Mouse (Mus musculus) kidney, adult 18-20 months (tissue): ENCODE results near the gene Klk1b26.
"Not testable (repeated sequence)": the region's sequence is repeated elsewhere in the genome, so short reads cannot be mapped to it uniquely, and the experiment has no call there.

ENCODE experiments used
- DNase-seq: peaks from one replicate; pipeline ENCODE4 v3.0.0; 2021

The Klk1b26 gene

DNA sequence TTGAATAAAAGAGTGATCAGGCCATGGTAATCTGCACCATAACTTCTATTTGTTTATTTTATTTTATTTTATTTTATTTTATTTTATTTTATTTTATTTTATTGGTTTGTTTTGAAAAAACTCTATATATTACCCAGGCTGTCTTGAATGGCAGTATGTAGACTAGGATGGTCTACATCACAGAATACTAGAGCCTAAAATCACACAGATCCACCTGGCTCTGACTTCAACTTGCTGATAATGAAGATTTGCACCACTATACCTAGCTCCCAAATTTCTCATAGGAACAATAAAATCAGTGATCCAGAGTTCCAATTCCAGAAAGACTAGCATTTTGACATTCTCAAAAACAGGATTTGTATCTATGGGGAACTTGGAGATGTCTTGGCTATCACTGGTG is at the start of gene Klk1b26:
Gene Klk1b26 (plus strand): TSS at position 301 of the 400 bp plus-strand sequence.
- DNase-seq: not testable (repeated sequence)

DNA sequence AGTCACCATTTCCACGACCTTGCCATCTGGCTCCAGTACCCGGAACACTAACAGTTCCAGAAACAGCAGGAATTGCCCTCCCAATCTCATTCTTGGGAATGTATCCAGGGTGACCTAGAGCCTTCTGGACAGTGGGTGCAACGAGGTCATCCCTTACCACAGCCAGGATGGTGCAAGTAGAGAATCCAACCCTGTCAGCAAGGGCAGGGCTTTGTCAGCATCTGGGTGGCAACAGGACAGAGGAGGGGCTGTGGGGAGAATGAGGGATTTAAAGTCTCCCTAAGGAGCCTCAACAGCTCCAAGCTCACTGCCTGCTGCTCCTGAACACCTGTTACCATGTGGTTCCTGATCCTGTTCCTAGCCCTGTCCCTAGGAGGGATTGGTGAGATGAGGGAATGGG is 45.5 kb upstream of the Klk1b26 start, which contains the start of gene Klk1b1:
Gene Klk1b1 (plus strand): TSS at position 301 of the 400 bp plus-strand sequence.
- DNase-seq: no peak

DNA sequence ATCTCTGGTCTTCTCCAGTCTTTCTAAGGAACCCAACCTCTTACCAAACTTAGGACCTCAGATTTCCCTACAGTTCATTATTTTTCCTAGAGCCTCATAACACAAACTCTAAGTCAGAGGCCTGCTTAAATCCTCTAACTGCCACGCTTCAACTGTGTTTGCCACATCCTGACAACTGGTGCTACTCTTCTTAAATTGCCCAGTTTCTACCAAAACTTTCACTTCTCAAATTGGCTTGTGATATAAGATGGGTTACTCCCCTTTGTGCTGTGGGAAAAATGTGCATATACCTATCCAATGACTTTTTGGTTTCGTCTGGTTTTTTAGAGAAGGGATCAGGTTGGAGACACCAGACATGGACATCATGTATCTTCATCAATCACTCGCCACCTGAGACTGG is 44.9 kb upstream of the Klk1b26 start:
- no peak for DNase-seq

DNA sequence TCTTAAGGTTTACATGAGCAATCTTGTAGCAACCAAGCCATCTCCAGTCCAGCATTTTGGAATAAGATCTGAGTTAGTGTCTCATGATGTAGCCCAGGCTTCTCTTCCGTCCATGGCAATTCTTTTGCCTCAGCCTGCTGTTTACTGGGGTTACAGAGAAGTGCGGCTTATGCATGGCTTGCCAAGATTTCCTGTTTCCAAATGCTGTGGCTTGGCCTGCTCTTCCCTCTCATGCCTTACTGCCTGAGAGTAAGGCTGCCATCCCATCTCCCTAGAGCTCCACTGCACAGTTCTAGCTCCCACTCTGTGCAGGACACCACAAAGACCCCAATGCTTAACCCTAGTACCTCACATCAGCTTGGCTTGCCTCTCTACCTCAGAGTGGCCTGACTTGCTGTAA is 44.4 kb upstream of the Klk1b26 start:
- DNase-seq: no peak

DNA sequence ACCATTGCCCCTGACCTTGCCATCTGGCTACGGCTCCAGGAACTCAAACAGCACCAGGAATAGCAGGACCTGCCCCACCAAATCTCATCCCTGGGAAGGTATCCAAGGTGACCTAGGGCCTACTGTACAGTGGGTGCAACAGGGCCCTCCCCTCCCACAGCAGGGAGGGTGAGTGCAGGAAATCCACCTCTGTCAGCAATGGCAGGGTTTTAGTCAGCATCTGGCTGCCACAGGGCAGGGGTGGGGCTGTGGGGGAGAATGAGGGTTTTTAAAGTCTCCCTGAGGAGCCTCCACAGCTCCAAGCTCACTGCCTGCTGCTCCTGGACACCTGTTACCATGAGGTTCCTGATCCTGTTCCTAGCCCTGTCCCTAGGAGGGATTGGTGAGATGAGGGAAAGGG is 36.2 kb upstream of the Klk1b26 start, which contains the start of gene Klk1b9:
Gene Klk1b9 (plus strand): TSS at position 301 of the 400 bp plus-strand sequence.
- DNase-seq: not testable (repeated sequence)

DNA sequence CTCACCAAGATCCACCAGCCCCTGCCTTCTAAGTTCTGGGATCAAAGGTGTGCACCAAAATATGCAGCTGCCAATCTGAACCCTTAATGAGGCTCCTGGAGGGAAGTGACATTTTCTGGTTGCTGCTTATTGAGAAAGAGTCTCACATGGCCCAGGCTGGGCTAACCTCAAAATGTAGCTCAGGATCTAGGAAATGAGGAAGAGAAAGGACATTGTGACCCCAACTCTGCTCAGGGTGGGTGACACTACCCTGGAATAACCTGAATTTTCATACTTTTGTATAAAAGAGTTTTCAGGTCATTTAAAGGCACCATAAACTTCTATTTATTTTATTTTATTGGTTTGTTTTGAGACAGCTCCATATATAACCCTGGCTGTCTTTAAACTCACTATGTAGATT is 26.3 kb upstream of the Klk1b26 start:
- no peak for DNase-seq

DNA sequence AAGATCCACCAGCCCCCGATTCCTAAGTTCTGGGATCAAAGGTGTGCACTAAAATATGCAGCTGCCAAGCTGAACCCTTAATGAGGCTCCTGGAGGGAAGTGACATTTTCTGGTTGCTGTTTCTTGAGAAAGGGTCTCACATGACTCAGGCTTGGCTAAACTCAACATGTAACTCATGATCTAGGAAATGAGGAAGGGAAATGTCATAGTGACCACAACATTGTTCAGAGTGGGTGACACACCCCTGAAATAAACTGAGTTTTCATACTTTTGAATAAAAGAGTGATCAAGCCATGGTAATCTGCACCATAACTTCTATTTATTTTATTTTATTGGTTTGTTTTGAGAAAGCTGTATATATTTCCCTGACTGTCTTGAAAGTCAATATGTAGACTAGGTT is 17.1 kb upstream of the Klk1b26 start:
- DNase-seq: not testable (repeated sequence)

DNA sequence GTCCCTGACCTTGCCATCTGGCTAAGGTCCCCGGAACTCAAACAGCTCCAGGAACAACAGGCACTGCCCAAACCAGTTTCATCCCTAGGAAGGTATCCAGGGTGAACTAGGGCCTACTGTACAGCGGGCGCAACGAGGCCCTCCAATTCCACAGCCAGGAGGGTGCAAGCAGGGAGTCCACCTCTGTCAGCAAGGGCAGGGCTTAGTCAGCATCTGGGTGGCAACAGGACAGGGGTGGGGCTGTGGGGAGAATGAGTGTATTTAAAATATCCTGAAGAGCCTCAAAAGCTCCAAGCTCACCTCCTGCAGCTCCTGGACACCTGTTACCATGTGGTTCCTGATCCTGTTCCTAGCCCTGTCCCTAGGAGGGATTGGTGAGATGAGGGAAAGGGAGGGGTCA is 16.4 kb upstream of the Klk1b26 start, which contains the start of gene Klk1b11:
Gene Klk1b11 (plus strand): TSS at position 301 of the 400 bp plus-strand sequence.
- not testable (repeated sequence) for DNase-seq

DNA sequence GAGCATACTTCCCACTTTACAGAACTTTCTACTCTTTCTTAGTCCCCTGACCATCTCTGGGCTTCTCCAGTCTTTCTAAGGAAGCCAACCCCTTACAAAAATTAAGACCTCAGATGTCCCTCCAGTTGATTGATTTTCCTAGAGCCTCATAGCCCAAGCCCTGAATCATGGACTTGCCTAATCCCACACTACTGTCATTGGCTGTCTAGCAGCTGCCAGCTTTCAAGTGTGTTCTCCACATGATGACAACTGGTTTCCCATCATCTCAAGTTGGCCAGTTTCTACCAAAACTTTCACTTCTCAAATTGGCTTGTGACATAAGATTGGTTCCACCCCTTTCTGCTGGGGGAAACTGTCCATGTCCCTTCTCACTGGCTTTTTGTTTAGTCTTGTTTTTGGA is 7.1 kb upstream of the Klk1b26 start:
- DNase-seq: no peak

DNA sequence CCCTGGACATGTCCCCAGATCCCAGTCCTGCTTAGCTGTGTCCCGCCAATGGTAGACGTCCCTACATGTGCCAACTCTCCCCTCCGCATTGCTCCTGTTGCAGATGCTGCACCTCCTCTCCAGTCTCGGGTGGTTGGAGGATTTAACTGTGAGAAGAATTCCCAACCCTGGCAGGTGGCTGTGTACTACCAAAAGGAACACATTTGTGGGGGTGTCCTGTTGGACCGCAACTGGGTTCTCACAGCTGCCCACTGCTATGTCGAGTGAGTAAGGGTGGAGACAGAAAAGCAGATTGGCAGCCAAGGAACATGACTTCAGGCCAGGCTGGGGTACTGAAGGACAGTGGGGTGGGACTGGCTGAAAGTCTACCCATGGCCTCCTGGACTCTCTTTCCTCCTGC is 2.7 kb downstream of the Klk1b26 start:
- DNase-seq: not testable (repeated sequence)

DNA sequence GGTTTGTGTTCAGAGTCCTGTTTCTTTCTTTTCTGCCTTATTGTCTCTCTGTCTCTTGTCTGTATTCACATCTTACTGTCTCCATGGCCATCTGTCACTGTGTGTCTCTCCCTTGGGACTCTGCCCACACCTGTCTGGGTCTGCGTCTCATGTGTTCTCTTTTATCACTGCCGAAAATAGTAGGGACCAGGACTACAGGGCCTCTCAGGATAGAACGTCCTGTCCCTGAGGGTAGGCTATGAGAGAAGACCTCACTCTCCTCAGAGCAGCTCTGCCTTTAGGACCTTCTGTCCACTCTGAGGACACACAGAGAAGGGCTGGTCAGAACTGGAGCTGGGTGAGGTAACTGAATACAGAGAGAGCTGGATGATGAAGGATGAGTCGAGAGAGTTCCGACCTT is 3.1 kb downstream of the Klk1b26 start:
- no peak for DNase-seq

DNA sequence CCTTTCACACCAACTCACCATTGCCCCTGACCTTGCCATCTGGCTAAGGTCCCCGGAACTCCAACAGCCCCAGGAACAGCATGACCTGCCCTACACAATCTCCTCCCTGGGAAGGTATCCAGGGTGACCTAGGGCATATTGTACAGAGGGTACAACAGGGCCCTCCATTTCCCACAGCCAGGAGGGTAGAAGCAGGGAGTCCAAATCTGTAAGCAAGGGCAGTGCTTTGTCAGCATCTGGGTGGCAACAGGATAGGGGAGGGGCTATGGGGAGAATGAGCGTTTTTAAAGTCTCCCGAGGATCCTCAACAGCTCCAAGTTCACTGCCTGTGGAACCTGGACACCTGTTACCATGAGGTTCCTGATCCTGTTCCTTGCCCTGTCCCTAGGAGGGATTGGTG is 40.0 kb downstream of the Klk1b26 start, which contains the start of gene Klk1b27:
Gene Klk1b27 (plus strand): TSS at position 301 of the 400 bp plus-strand sequence.
- DNase-seq: not testable (repeated sequence)
